Mouse (Mus musculus) left cerebral cortex, postnatal 36 days (tissue): ENCODE results near the gene Kif26b. TPM values are rescaled to one million over a fixed set of nuclear protein-coding genes. Genes with fewer than 3 reads are reported as not detected.

Source experiments
- DNase-seq, 2 experiments: peaks; one replicate each; pipeline ENCODE4 v3.0.0; 2021 to 2022; ENCODE audit warnings: low spot score in 2 of 2, mixed read lengths in 1 of 2
- intact Hi-C: fragments of 180-260 bp; cut with DNase I; formaldehyde crosslinking; loops from one replicate; pipeline ENCODE4 v1.15.1; 2025
- total RNA-seq, 2 experiments: library from RNA; stranded (reverse); gene quantifications; 2 replicates each; pipeline ENCODE4 v1.2.3; 2021

Kif26b gene
- total RNA-seq, 2 experiments from 2014 or later, result 6.6 to 10.7 TPM

DNA sequence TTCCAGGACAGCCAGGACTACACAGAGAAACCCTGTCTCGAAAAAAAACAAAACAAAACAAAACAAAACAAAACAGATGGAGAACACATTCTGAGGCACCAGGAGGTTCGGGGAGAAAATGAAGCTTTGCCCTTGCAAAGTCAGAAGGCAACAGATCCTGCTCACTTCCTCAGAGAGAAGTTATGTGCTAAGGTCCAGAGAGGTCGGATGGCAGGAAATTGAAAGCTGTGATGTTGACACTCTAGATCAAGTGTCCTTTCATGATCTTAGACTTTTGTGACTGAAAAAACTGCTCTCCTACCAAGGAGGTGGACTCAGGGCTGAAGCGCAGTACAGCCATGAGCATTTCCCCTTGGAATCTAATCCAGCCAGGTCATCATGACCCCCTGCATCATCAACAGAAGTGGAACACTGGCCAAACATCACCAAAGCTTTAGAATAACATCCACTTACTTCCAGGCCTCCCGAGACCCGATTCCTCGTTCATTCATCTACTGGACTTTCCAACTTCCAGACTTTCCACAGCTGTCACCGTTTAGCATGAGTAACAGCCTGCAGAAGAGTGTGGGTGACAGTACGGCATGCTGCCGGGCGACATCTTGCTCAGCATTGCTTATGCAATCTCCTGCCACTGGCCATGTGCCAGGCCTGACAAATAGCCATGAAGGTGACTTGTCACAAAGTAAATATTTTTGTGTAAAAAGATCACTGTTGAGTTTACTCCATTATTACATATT, 112.0 kb downstream of the Kif26b start:
- DNase-seq, result peak; percentile 25 to 38
- intact Hi-C loops, result no loop called here

DNA sequence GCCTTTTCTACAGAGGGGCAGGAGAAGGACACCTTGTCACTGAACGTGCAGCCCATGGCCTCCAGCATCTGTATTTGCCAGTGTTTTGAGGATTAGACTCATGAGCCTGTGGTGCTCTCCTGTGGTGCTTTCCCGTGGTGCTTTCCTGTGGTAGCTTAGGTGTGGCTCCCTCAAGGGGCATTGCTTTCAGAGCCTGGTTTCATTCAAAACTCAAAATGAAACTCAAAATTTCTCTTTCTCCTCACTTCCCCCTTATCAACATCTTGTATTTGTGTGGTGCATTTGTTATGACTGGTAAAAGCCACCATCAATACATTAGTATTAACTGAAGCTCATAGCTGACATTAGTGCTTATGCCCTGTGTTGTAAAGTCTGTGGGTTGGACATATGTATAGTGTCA, 112.9 kb downstream of the Kif26b start:
- intact Hi-C loops, result no loop called here
- DNase-seq, result no peak

DNA sequence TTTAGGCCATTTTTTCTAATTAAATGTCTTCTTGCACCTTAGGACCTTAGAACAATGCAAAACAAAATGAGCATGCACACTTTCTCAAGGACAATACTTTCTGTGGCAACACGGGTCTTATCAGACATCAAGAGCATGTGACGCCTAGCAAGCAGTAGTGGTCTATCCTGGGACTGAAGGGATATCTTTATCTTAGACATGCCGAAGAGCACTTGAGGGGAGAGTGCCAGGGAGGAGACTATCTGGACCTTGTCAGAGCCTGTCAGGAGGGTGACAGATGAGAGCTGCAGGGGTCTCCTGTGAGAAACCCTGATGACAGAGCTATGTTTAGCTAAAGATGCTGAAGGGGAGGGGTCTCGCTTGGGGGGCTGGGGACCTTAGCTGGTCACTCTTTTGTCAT, 116.0 kb downstream of the Kif26b start:
- intact Hi-C loops, result no loop called here
- no peak for DNase-seq

DNA sequence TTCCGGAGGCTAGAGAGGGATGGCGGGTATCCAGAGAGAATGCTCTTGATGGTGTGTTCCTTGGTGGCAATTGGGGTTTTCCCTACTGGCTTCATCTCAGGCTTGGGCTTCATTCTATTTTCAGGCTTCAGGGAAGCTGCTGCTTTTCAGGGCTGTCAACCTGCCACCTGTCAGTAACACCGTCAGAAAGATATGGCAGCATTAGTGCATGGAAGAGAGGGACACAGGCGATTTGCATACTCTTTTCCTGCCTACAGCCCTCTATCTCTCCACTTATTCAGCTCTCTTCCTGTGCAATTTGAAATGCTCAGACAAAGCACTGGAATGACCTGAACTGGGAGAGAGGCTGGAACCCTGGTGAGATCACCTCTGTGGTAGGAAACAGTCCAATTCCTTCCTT, 117.7 kb downstream of the Kif26b start:
- intact Hi-C loops, result no loop called here
- DNase-seq, result no peak

DNA sequence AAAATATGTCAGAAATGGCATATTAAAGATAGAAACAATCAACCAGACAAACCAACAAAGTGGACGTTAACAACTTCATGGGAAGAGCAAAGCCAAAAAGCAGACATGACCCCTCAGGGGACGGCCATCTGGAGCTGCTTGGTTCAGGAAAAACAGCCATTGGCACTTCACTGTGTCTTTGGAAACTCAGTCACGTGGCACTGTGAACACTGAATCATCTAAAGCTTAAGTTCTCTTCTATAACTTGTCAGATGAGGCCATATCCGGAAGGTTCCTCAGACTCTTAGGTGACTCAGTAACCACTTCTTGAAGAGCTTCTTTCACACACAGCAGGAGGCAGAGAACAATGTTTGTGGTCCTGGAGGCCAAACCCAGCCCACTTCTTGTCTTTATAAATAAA, 126.6 kb downstream of the Kif26b start:
- DNase-seq, result no peak
- intact Hi-C loops, result no loop called here

DNA sequence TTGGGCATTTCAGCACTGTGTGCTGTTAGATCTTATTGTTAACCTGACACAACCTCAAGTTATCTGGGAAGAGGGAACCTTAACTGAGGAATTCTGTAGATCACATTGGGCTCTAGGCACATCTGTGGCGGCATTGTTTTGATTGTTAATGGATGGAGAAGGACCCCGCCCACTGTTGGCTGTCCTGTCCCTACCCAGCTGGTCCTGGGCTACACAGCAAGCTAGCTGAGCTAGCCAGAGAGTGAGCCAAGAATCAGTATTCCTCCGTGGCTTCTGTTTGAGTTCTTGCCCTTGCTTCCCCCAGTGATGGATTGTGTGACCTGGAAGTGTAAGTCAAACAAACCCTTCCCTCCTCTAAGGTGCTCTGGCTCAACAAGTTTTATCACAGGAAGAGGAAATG, 132.1 kb downstream of the Kif26b start:
- DNase-seq, result no peak
- intact Hi-C loops, result no loop called here

DNA sequence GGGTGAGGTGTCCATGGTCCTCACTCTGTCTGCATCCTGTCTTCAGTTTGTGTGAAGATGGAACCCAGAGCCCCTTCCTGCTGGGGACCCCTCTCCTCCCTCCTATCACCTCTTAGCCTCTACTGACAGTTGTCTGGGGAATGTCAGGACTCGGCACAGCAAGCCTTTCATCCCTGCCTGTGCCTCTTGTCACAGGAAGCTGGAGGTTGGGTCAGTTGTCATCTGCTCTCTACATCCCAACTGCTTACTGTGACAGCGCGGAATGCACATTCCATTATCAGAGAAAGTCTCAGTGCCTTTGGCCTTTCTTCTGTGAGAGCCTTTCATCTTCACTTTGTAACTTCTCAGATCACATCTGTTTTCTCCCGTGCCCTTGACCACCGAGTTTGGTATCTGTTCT, 132.6 kb downstream of the Kif26b start:
- intact Hi-C loops, result no loop called here
- no peak for DNase-seq

DNA sequence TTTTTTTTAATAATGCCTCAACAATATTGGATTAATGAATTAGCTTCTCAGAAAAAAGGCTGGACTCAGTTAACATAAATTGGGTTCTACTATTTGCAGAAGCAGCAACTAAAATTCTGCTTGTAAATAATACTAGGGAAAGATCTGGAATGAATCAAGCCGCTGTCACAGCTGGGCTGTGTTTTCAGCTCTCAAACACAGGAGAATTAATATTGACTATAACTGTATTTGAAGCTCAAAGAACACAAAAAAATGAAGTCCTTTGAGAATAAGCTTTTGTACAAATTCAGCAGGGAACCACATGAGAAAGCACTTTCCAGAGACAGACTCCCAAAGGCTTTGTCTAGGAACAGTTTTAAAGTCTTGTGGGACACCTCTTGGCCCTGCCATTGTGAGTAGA, 134.6 kb downstream of the Kif26b start:
- intact Hi-C loops, result no loop called here
- no peak for DNase-seq

DNA sequence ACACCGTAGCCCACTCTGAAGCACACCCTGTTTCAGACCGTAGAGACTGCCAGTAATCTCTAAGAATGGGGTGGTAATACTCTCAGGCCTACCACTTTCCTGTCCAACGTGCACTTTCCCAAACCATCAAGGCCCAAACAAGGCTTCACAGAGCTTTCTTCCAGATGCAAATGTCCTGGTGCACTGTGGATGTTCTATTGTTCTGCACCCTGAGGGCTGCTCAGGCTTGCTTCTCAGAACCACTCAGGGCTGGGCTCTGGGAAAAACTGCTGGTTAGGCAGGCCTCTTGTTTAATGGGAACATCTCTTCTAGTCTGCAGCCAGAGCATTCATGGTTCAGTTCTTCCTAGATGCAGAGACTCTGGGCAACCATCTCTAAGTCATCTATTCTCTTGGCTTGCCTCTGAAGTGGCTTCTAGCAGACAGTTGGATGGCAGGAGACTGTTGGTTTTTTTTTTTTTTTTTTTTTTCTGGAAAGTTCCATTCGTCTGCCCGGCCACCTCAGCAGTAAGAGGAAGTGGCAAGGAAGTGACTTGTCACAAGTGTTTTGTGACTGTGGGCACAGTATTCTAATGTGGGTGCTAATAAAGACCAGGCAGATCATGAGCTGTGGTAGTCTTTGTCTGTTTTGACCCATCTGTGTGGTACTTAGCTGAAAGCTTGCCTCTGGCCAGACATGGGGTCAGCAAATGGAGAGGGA, 135.5 kb downstream of the Kif26b start:
- no peak for DNase-seq
- intact Hi-C loops, result no loop called here

DNA sequence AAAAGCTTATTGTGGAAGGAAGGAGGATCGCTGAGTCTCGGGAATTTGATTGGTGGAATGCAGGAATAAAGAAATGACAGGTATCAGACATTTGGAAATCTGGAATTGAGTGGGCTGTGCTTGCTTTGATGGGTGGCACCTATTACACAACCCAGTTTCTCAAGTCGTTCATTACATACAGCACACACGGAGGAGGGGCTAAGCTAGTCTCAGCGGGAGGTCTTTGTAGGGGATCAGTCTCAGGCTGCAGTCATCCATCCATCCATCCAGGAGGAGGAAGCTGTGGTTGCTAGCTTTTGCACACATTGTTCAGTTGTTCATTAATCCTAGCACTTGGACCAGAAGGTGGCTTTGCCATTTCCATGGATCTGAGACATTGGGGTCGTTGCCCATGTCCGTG, 137.6 kb downstream of the Kif26b start:
- intact Hi-C loops, result no loop called here
- DNase-seq, result no peak

DNA sequence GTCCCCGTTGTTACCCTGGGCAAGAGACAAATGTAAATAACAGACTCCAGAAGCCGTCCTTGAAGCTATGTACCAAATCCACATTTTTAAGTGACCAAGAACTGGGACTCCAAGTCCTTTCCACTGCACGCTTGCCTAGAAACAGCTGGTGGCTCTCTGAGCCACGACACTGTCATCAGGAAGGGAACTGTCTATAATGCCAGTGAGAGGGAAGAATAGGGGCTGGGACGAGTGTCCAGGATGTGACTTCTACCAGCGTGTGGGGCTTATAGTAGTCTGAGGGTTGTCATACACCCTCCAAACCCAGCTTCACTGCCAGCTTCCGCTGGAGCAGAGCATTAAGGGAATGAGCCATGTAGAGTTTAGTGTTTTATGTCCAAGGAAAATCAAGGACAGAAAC, 138.9 kb downstream of the Kif26b start:
- intact Hi-C loops, result no loop called here

DNA sequence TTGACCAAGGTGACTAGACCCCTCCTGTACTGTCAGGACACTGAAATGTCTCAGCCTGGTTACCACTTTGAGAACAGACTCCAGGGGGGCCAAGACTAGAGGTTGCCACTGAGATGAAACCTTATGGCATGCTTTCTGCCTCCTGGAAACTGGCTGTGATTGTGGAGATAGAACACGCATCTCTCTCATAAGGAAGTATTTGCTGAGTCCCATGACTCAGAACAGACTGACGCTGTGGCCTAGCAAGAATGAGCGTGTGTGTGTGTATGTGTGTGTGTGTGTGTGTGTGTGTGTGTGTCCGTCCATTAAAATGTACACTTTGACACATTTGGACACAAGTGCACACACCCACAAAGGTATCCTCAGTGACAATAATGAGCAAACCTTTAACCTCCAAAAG, 140.0 kb downstream of the Kif26b start:
- DNase-seq, result no peak
- intact Hi-C loops, result no loop called here

More for the DNA sequence above, 138.9 kb downstream of the Kif26b start:
- DNase-seq, result no peak

DNA sequence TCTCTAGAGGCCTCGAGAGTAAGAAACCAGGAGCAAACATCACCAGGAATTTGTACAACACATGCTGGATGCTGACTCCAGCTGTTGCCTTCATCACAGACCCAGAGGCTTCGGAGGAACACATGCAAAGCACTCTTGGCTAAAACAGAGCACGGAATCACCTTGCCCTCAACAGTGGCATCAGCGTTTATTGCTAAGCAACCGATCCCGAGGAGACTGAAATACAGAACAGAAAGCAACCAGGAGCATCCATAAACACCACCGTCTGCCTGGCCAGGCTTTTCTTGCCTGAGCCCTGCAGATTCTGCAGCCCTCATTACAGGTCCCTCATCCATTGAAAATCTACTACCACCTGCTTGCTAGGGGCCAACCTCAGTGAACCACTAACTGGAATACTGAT, 144.1 kb downstream of the Kif26b start:
- no peak for DNase-seq
- intact Hi-C loops, result no loop called here

DNA sequence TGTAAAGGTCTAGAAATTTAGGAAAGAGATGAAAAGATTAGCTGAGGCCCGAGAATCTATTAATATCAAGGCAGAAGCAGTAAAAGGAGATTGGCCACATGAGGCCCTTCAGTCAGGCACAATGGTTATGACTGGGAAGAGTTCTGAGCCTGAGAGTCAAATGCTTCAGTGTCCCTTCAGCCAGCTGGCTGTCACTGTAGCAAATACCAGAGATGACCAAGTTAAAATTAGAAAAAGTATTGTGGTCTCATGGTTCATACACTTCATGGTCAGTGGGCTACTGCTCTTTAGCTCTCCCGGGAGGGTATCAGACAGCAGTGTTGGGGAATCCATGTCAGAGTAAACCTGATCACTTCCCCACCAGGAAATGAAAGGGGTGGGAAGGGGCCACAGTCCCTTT, 144.6 kb downstream of the Kif26b start:
- intact Hi-C loops, result no loop called here
- DNase-seq, result no peak

DNA sequence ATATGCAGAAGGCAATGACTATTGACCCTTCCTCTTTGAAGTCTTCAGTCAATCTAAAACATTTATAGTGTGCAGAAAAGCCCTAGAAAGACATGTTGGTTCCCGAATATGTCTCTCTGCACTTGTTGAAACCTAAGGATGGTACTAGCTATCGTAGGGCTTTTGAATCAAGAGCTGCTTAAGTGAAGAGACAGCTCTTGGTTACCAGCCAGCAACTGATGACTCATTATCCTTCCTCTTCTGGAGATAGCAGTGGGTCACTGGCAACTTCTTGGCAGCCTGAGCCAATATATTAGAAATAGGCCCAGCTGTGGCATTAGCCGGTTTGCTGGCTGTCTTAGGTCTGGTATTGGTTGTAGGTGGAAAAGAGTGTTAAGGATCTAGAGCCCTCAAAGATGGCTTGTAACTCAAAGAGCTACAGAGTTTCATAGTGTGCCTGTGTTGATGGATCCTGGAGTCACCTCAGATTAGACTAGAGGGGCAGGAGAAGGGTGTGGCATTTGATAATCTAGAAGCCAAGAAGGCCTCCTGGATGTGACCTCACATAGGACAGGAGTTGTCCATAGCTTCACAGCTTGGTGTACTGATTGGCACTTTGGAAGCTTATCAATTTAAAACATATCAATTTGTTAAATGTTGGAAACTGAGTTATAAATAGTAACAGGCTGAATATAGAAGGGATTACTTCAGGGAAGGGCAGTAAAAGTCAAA, 146.8 kb downstream of the Kif26b start:
- DNase-seq, result no peak
- intact Hi-C loops, result no loop called here

DNA sequence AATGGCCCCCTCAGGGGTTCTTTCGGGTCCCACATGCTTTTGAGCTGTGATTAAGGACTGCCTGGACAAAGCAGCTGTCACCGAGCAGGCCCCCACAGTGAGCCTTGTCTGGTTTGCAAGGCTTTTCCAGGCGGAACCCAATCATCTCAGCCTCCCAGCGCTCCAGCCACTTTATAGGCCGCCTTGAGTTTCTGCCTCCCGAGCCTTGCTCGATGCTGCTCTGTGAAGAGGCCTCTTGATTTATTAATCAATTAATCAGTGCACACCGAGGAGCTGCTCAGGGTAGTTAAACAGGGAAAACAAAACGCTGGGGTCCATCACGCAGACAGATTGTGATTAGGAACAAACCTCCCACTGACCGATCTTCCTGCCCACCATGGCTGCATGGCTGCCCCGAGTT, 148.2 kb downstream of the Kif26b start:
- no peak for DNase-seq
- intact Hi-C loops, result no loop called here

DNA sequence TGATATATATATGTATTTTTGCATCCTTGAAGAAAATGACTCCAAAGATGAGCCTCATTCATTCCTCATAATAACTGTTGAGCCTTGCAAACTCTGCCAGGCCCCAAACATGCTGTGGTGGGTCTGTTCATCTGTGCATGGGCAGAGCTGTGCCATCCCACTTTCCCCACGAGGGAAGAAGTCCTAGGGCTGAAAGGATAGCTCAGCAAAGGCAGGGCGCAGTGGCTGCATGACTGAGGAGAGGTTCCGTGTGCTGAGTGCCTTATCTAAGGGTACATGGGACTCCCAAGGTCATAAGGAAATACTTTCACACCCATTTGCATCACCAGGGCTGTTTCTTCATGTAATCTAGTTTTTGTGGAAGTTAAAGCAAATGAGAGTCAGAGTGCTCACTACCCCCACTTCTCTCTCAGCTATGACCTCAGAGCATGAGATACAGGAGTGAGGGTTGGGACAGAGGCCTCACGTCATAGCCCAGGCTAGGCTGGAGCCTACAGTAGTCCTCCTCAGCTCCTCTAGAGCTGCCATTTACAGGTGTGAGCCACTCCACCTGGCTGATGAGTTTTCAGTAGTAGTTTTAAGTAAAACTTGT, 148.8 kb downstream of the Kif26b start:
- intact Hi-C loops, result no loop called here
- DNase-seq, result no peak

DNA sequence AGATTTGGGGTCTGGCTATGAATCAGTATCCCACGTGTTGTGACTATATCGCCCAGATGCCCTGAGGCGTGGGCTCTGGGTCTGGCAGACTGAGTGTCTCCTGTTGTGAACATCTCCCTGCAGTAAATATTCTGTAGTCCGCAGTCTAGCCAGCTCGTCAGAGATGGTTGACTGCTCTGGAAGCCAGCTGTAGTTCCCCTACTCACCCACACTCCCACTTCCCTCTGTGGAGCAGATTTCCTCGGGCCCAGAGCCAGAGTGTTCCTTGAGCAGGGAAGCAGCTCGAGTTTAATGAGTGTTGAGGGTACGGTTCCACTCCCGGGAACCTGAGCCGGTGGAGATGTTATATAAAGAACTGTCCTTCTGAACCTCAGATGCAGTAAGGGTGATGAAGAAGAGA, 154.7 kb downstream of the Kif26b start:
- peak; percentile 33 to 50 for DNase-seq
- intact Hi-C loops, result loop anchor here (10.0 kb wide), 1 partner anchor 451 kb away; no protein-coding TSS in a partner anchor

DNA sequence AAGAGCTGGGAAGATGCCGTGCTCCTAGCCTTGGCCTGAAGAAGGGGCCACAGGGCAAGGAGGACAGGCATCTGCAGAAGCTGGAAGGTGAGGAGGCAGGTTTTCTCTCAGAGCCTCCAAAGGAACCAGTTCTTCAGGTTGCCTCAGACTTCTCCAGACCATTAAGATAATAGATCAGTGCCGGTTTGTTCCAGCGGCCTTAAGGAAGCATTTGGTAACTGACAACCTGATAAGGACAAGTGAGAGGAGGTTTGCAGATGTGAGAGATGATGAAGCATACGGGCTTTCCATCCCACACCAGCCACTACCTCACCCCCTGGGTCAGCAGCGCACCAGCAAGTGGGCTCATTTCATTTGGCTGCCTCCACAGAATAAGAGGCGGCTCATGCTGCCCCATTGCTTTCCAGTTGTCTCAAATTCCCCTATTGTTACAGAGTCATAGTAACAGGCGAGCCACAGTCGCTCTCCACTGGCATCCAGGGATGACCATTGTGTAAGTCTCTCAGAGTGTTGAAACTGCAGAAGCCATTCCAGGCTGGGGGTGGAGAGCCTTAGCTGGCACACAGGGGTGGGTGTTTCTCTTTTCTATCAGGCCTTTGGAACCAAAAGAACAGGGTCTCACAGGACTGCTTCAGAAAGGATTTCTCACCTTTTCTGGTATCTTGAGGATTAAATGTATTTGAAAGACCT, 156.2 kb downstream of the Kif26b start:
- intact Hi-C loops, result loop anchor here (10.0 kb wide), 1 partner anchor 450 kb away; no protein-coding TSS in a partner anchor
- DNase-seq, result no peak

DNA sequence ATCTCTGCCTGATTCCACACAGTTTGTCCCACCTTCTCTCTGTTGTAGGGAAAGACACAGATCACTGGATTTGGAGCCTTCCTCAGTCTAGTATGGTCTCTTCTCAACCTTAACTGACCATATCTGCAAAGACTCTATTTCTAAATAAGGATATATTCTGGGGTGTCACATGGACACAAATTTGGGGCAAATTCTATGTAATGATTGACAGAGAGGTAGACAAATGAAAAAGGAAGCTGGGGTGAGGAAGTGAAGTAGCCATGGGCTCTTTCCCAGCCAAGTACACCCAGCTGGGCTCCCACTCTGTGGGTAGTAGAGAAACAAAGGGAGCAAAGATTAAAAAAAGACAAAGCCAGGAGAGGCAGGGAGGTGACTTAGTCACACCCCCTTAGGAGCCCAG, 158.0 kb downstream of the Kif26b start:
- intact Hi-C loops, result loop anchor here (10.0 kb wide), 1 partner anchor 448 kb away; no protein-coding TSS in a partner anchor
- DNase-seq, result no peak
